Mouse (Mus musculus) small intestine, adult 2 months (tissue): Measurements from ENCODE around the gene Ptgdr2. TPM values are rescaled to one million over a fixed set of nuclear protein-coding genes. Genes with fewer than 3 reads are reported as not detected.

Experiments
- H3K27ac ChIP-seq: fragments of 200-500 bp; 2 replicates; pipeline ENCODE4 v1.5.1; 2012; ENCODE audit warnings: low read depth, low read length, control low read depth, inconsistent platforms; ENCODE audit not compliant: insufficient read depth
- H3K27me3 ChIP-seq: fragments of 200-500 bp; 2 replicates; pipeline ENCODE4 v1.6.1; 2012; ENCODE audit warnings: mild to moderate bottlenecking, moderate library complexity, low read length, inconsistent platforms; ENCODE audit not compliant: control insufficient read depth, insufficient read depth
- H3K36me3 ChIP-seq: fragments of 200-500 bp; 2 replicates; pipeline ENCODE4 v1.6.1; 2012; ENCODE audit warnings: mild to moderate bottlenecking, low read length, control low read depth, inconsistent platforms; ENCODE audit not compliant: control insufficient read depth, insufficient read depth
- H3K4me1 ChIP-seq: fragments of 200-500 bp; 2 replicates; pipeline ENCODE4 v1.6.1; 2012; ENCODE audit warnings: low read length, inconsistent platforms, mixed read lengths; ENCODE audit not compliant: control insufficient read depth, insufficient read depth, insufficient read length
- H3K4me3 ChIP-seq: fragments of 200-500 bp; 2 replicates; pipeline ENCODE4 v1.5.1; 2012; ENCODE audit warnings: low read depth, mild to moderate bottlenecking, control low read depth, inconsistent platforms, low read length, moderate library complexity
- CTCF ChIP-seq: fragments of 200-500 bp; IDR thresholded peaks from 2 replicates; pipeline ENCODE4 v1.5.1; 2012; ENCODE audit warnings: low read depth, mild to moderate bottlenecking, control low read depth, inconsistent platforms, low read length, moderate library complexity, mixed read lengths; ENCODE audit not compliant: insufficient replicate concordance, insufficient read length; ENCODE audit errors: extremely low read depth
- POLR2A ChIP-seq: fragments of 200-500 bp; IDR thresholded peaks from 2 replicates; pipeline ENCODE4 v1.6.1; 2012; ENCODE audit warnings: low read depth, mild to moderate bottlenecking, control low read depth, inconsistent platforms, low read length, moderate library complexity
- WGBS: fragments of 180-500 bp; shearing (Covaris S2); methylation state at CpG from one replicate; pipeline ENCODE4 v1.1.7; 2018; 5-methylcytosine and 5-hydroxymethylcytosine counted together
- polyA plus RNA-seq: library from polyadenylated mRNA; depleted of rRNA; stranded (reverse); fragments of >200 nt; gene quantifications from 2 replicates; pipeline ENCODE4 v1.2.3, GENCODE M21; 2012

The Ptgdr2 gene
- polyA plus RNA-seq, 1 experiment = 0.86 TPM

DNA sequence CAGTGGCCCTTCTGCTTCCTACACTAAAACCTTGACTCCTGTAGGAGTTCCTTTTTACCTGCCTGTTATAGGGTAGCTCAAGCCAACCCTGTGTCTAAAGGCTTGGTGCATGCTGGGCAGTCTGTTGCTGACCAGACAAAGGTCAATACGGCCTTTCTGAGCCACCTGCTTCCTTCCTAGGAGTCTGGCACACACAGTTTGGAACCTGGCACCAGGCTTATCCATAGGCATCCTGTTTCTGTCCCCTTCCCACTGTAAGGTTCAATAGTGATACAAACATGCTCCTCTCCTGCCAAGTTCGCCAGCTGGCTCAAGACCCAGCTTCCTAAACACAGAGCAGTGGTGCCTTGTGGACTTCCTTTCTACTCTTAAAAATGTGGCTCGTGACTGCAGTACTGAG is 9.5 kb downstream of the Ptgdr2 start:
- TF ChIP-seq POLR2A (no peak), CTCF (no peak)
- H3K4me3 ChIP-seq = no peak overlapping the region
- H3K4me1 ChIP-seq = peaks cover 12% of the 10 kb centered on the region
- no peak overlapping the region for H3K27ac ChIP-seq
- 55% methylated on average over 3 of the region's 3 CpGs for WGBS
- peaks cover 32% of the 10 kb centered on the region for H3K36me3 ChIP-seq
- H3K27me3 ChIP-seq = no peaks in the 10 kb centered on the region

DNA sequence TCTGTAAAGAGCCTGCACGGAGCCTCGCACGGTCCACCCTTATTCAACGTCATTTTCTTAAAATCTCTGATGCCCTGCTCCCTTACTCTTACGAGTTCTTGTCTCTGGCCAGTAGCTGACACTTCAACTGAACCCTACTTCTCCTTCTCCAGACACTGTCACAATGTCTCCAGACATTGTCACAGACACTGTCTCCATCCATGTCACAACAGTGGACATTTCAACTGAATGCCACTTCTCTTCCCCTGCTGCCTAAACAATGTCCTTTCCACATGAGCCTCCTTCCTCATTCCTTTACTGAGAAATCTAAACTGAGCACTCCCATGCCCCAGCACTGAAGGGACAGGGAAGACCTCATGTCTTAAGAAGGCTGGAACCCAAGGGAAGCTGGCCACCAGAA is 10.3 kb downstream of the Ptgdr2 start:
- 0 out of 2 replicates have a peak overlapping the region, but pooled peaks have one; percentile 3 for H3K4me3 ChIP-seq

DNA sequence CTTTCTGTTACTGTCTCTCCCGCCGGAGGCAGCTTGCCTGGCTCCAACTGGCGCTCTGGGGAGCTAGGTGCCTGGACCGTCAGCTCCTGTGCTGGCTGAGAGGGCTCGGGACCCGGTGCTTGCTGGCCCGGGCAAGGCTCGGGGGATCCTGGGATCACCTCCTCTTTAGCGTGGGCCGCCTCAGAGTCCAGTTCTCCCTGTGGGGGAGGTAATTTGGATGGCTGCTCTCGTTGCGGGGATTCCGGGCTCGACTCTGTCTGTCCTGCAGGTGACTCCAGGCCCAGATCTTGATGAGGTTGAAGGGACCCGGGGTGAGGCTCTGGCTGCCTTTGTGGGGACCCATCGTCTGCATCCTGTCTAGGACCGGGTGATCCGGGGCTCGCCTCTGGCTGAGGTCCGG is 11.5 kb downstream of the Ptgdr2 start:
- peaks cover 16% of the 10 kb centered on the region for H3K36me3 ChIP-seq
- H3K4me1 ChIP-seq = peaks cover 12% of the 10 kb centered on the region
- no peak overlapping the region for H3K27ac ChIP-seq
- peak overlapping the region; percentile 78 for H3K4me3 ChIP-seq
- TF ChIP-seq CTCF = no peak
- TF ChIP-seq POLR2A = no peak
- no peaks in the 10 kb centered on the region for H3K27me3 ChIP-seq
- under 1% methylated on average over 20 of the region's 20 CpGs for WGBS

More for the DNA sequence above, 10.3 kb downstream of the Ptgdr2 start:
- Histone ChIP-seq H3K27ac (no peak overlapping the region), H3K4me1 (peaks cover 12% of the 10 kb centered on the region), H3K36me3 (peaks cover 27% of the 10 kb centered on the region), H3K27me3 (no peaks in the 10 kb centered on the region)
- TF ChIP-seq POLR2A (no peak), CTCF (no peak)
- WGBS = 55% methylated on average over 5 of the region's 5 CpGs

DNA sequence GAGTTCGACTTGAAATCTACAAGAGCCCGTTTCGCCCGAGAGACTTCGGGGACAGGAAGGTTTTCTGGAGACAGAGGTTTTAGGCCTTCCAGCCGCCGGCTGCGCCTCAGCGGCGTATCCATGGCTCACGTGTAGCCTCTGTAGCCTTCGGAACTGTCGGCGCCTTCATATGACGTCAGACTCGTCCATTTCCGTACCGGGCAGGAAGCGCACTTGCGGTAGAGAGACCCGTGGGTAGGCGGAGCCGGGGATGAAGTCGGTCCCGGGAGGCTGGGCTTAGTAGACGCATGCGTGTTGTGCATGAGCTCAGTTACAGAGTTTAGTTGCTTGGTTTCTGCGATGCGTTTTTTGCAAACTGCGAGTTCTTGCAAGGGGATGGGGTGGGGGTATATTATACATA is 12.2 kb downstream of the Ptgdr2 start, which contains the start of gene Ccdc86:
Gene Ccdc86 (minus strand): TSS at position 155 of the 400 bp plus-strand sequence.
- H3K27me3 ChIP-seq = no peaks in the 10 kb centered on the region
- H3K36me3 ChIP-seq = peaks cover 10% of the 10 kb centered on the region
- no peak for TF ChIP-seq CTCF
- TF ChIP-seq POLR2A = peak; percentile 58
- peak within 1 kb of the TSS; percentile 11; the same call in 1 of the 2 replicates for H3K27ac ChIP-seq
- H3K4me3 ChIP-seq = peak within 1 kb of the TSS; percentile 78
- WGBS = under 1% methylated on average over 30 of the region's 30 CpGs
- H3K4me1 ChIP-seq = peaks cover 12% of the 10 kb centered on the region

DNA sequence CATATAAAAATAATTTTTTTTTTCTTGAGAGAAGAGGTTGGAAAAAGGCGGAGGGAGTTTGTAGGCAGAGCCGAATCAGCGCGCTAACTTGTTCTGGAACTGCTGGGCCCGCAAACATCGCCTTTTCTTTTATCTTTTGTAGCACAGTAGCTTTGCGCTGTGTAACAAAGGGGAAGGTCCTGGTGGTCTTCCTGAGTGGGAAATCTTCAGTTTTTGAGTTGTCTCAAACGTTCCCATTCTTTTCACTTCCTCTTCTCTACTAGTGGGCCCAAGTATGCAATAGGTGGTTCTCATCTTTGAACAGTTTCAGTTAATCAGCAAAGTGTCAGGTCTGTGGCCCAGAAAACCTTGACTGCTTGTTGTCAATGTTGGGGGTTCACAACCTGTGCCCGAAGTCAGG is 12.6 kb downstream of the Ptgdr2 start:
- 19% methylated on average over 9 of the region's 9 CpGs for WGBS
- Histone ChIP-seq H3K4me3 (peak overlapping the region; percentile 78), H3K27ac (peak overlapping the region; percentile 11; the same call in 1 of the 2 replicates), H3K36me3 (peaks cover 7% of the 10 kb centered on the region; the same call in 1 of the 2 replicates), H3K27me3 (no peaks in the 10 kb centered on the region), H3K4me1 (peaks cover 12% of the 10 kb centered on the region)
- TF ChIP-seq POLR2A = no peak
- TF ChIP-seq CTCF = no peak

DNA sequence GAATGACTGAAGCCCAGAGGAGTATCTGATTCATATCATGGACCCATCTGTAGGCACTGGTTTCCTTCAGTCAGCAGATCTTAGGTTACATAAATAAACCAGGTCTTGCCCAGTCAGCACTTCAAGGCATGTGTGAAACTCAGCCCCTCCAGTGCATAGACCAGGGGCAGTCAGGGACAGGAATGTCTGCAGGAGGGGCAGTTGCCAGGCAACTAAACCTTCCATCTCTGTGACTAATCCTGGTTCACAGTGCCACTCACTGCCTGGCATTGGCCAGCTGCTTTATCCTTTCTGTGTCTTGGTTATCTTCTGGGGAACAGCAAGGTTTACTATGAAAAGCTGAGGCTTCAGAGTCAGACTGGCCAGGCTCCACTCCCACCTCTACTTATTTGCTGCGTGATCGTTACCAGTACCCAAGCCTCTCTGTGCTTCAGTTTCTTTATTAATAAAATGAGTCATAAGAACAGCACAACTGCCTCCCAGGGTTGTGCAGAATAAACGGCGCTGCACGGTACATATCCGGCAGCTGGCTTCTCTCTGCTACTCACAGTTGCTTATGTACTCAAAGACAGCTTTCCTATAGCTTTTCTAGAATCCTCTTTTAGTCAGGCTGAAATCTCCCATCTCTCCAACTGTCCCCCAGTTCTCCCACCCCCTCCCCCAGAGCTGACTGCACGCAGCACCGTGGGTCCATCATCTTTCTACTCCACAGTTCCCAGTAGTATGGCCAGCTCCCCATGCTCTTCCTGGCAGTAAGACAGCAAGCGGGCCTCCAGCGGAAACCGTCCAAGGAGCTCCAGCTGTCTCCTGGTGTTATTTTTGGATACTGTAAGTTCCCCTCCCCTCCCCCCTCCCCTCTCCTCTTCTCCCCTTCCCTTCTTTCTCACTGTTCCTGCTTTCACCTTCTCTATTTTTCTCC is 15.3 kb downstream of the Ptgdr2 start:
- H3K27ac ChIP-seq = no peak overlapping the region
- TF ChIP-seq CTCF = no peak
- TF ChIP-seq POLR2A = no peak
- WGBS = 54% methylated on average over 11 of the region's 11 CpGs
- H3K4me1 ChIP-seq = peaks cover 5% of the 10 kb centered on the region
- no peaks in the 10 kb centered on the region for H3K27me3 ChIP-seq
- H3K4me3 ChIP-seq = no peak overlapping the region
- no peaks in the 10 kb centered on the region for H3K36me3 ChIP-seq

DNA sequence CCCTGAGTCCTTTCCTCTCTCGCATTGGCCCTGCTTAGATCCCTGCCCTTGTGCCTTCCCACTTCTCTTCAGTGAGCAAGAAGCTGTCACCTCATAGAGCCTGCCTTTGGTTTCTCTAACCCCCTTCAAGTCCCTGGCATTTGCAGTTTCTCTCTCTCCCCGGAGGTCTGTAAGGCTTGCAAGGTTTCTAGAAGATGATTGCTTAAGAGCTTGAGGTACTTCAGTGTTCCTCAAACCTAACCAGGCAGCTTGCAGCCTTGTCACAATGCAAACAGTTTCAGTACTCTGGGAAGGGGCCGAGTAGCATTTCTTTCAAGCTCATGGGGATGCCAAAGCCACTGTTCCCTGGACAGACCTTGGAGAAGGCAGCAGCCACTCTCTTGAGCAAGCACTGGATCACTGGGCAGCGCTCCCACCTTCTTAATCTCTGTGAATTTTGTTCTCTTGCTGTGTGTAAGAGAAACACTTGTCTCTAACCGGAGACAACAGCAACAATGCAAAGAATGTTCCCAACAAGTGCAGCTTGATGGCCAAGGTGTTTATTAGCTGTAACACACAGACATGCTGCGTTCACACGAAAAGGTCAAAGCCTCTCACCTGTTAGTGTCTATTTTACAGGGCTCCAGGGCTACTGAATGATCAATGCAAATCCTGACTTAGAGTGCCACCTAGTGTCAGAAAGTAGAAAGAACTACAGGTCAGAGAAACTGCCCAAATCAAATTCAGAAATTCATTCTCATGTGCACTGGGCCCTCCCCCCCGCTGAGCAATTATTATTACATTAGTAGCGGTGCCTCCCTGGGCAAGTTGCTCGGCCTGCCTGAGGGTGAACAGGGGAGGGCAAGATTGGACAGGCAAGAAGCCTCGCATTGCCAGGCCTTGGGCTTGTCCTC is 22.4 kb downstream of the Ptgdr2 start:
- no peak overlapping the region for H3K4me3 ChIP-seq
- no peak overlapping the region for H3K27ac ChIP-seq
- TF ChIP-seq CTCF (peak; percentile 20; the same call in 1 of the 2 replicates), POLR2A (no peak)
- H3K36me3 ChIP-seq = peaks cover 12% of the 10 kb centered on the region; the same call in 1 of the 2 replicates
- peaks cover 2% of the 10 kb centered on the region; the same call in 1 of the 2 replicates for H3K4me1 ChIP-seq
- no peaks in the 10 kb centered on the region for H3K27me3 ChIP-seq
- WGBS = 30% methylated on average over 11 of the region's 11 CpGs
